9 mouse cellular contexts compared by ENCODE assay signal in the genomic region with DNA sequence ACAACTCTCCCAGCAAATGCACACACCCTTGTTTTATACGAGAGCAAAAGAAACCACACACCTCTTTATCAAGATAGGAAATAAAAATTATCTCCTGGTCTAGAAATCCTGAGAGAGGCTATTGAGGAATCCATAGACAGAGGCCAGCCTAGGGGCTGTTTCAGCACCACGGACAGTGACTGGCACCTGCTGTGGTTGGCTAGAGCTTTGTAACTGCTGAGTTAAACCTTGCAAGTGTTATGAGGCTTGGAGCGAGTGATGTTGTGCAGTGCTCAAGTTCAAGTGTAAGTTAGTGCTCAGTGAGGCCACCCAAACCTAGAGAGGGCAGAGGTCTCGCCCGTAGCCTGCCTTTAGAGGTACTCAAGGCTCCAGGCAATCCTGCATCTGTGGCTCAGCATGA. TPM values are rescaled to one million over a fixed set of nuclear protein-coding genes. Genes with fewer than 3 reads are reported as not detected.
DNase-seq lines count a peak whose midpoint lies in the region; ATAC-seq and TF ChIP-seq lines count a peak whose summit lies in the region.
"Had no signal": no experiment of that assay in that cellular context is flagged by ENCODE, and none has a peak within 500 bp of the region (broad histone marks: within the 10 kb centered on the region; RNA-seq: fewer than 3 reads in every experiment).

No protein-coding gene starts in this region.

- H3K36me3 ChIP-seq in hindbrain, embryonic 11.5 days (ENCODE audit: control insufficient read depth, insufficient read depth, low read length) = no peaks in the 10 kb centered on the region
- no peaks in the 10 kb centered on the region for H3K36me3 ChIP-seq in hindbrain, embryonic 13.5 days
- no peaks in the 10 kb centered on the region for H3K36me3 ChIP-seq in G1E (replicated peaks)
- H3K36me3 ChIP-seq in limb, embryonic 14.5 days (ENCODE audit: control insufficient read depth, insufficient read depth, low read length) = no peaks in the 10 kb centered on the region
- H3K36me3 ChIP-seq: stomach, embryonic 15.5 days had no signal

- ATAC-seq in hindbrain, embryonic 11.5 days (ENCODE audit: low FRiP score) = no peak
- no peak for ATAC-seq in hindbrain, embryonic 13.5 days (ENCODE audit: low FRiP score)
- ATAC-seq in G1E (ENCODE audit: extremely low read depth, insufficient number of reproducible peaks, low FRiP score, poor library complexity, severe bottlenecking) = no peak; the same call in 1 of the 2 replicates
- no peak for ATAC-seq in limb, embryonic 14.5 days (ENCODE audit: low FRiP score, low read depth)
- no peak for ATAC-seq in monocyte, adult 5-6 weeks (replicated peaks; ENCODE audit: insufficient number of reproducible peaks, low FRiP score, low TSS enrichment, poor library complexity, severe bottlenecking)

- H3K27me3 ChIP-seq in hindbrain, embryonic 11.5 days (ENCODE audit: control insufficient read depth, insufficient read depth, low read length) = no peaks in the 10 kb centered on the region
- peaks cover 7% of the 10 kb centered on the region for H3K27me3 ChIP-seq in hindbrain, embryonic 13.5 days
- no peaks in the 10 kb centered on the region for H3K27me3 ChIP-seq in G1E (ENCODE audit: insufficient read depth, low read length)
- peaks cover 3% of the 10 kb centered on the region for H3K27me3 ChIP-seq in limb, embryonic 14.5 days (ENCODE audit: control insufficient read depth, insufficient read depth, low read length)

- no peak overlapping the region for H3K9ac ChIP-seq in hindbrain, embryonic 11.5 days (ENCODE audit: low read depth, low read length)
- H3K9ac ChIP-seq in hindbrain, embryonic 13.5 days = no peak overlapping the region
- no peak overlapping the region for H3K9ac ChIP-seq in limb, embryonic 14.5 days (ENCODE audit: low read depth, low read length, severe bottlenecking)
- H3K9ac ChIP-seq: stomach, embryonic 15.5 days had no signal

- H3K4me2 ChIP-seq in hindbrain, embryonic 11.5 days (replicated peaks; ENCODE audit: low read depth, low read length) = no peak overlapping the region
- no peak overlapping the region for H3K4me2 ChIP-seq in hindbrain, embryonic 13.5 days
- no peak overlapping the region for H3K4me2 ChIP-seq in limb, embryonic 14.5 days (replicated peaks; ENCODE audit: low read depth, low read length, severe bottlenecking)
- H3K4me2 ChIP-seq: stomach, embryonic 15.5 days had no signal

- DNase-seq in hindbrain, embryonic 11.5 days (ENCODE audit: low spot score) = peak; percentile 77
- DNase-seq in G1E (ENCODE audit: low spot score) = peak; percentile 40
- peak; percentile 33 for DNase-seq in c-Kit-positive CD71-positive TER-119-positive erythroid progenitor cells, embryonic 14.5 days (ENCODE audit: low spot score)
- DNase-seq in limb, embryonic 14.5 days (ENCODE audit: low spot score) = peak; percentile 83
- DNase-seq in cerebellum, postnatal 14 days = no peak
- no peak for DNase-seq in left cerebral cortex, adult 8-10 months (ENCODE audit: low spot score in 2 of 2)

- TF ChIP-seq POLR2A in limb, embryonic 14.5 days (IDR thresholded peaks at IDR 0.05; ENCODE audit: borderline replicate concordance, extremely low read depth, insufficient read depth, insufficient read length) = no peak

- H3K4me1 ChIP-seq in hindbrain, embryonic 11.5 days (replicated peaks; ENCODE audit: control insufficient read depth, insufficient read depth, low read length) = peaks cover 2% of the 10 kb centered on the region; the same call in 1 of the 2 replicates
- H3K4me1 ChIP-seq in hindbrain, embryonic 13.5 days (replicated peaks) = peaks cover 45% of the 10 kb centered on the region
- H3K4me1 ChIP-seq in G1E (ENCODE audit: insufficient read depth, low read depth, low read length) = no peaks in the 10 kb centered on the region
- no peaks in the 10 kb centered on the region for H3K4me1 ChIP-seq in limb, embryonic 14.5 days (ENCODE audit: control insufficient read depth, insufficient read depth, low read length)
- H3K4me1 ChIP-seq: stomach, embryonic 15.5 days had no signal

- H3K27ac ChIP-seq in hindbrain, embryonic 11.5 days (ENCODE audit: low read depth, low read length) = no peak overlapping the region
- no peak overlapping the region for H3K27ac ChIP-seq in hindbrain, embryonic 13.5 days
- H3K27ac ChIP-seq in limb, embryonic 14.5 days (replicated peaks; ENCODE audit: low read depth, low read length) = no peak overlapping the region
- H3K27ac ChIP-seq: stomach, embryonic 15.5 days had no signal

- no peak for TF ChIP-seq CTCF in G1E (IDR thresholded peaks at IDR 0.05; ENCODE audit: low read depth, low read length)

- no peak overlapping the region for H3K4me3 ChIP-seq in hindbrain, embryonic 11.5 days (ENCODE audit: low read depth, low read length)
- H3K4me3 ChIP-seq in hindbrain, embryonic 13.5 days = no peak overlapping the region
- no peak overlapping the region for H3K4me3 ChIP-seq in G1E (ENCODE audit: low read depth, low read length)
- H3K4me3 ChIP-seq in limb, embryonic 14.5 days (replicated peaks; ENCODE audit: low read length) = no peak overlapping the region
- H3K4me3 ChIP-seq: stomach, embryonic 15.5 days had no signal

- 18% methylated on average over 5 of the region's 5 CpGs for WGBS in hindbrain, embryonic 11.5 days
- 34% methylated on average over 5 of the region's 5 CpGs for WGBS in hindbrain, embryonic 13.5 days
- WGBS in limb, embryonic 14.5 days = 27% methylated on average over 5 of the region's 5 CpGs

- no peaks in the 10 kb centered on the region for H3K9me3 ChIP-seq in hindbrain, embryonic 11.5 days (ENCODE audit: control insufficient read depth, low read length)
- no peaks in the 10 kb centered on the region for H3K9me3 ChIP-seq in hindbrain, embryonic 13.5 days
- no peaks in the 10 kb centered on the region; the same call in 1 of the 2 replicates for H3K9me3 ChIP-seq in G1E (replicated peaks)
- H3K9me3 ChIP-seq in limb, embryonic 14.5 days (ENCODE audit: control insufficient read depth, low read length) = no peaks in the 10 kb centered on the region
- H3K9me3 ChIP-seq: stomach, embryonic 15.5 days had no signal

RNA-seq across cellular contexts. Expression of gene Disp3, which starts 5.6 kb away (rescaled TPM):
- 6.4 and 7.0 TPM in 2 replicates for polyA plus RNA-seq in hindbrain, embryonic 11.5 days (2014; fragmentation: Nextera tagmentation; extraction: Ambion mirVana)
- polyA plus RNA-seq in hindbrain, embryonic 13.5 days (2015; fragmentation: Nextera tagmentation; extraction: Ambion mirVana) = 14.8 and 15.4 TPM in 2 replicates
- not detected in 2 replicates for total RNA-seq in G1E (2014; fragmentation: Nextera tagmentation)
- not detected in 2 replicates for total RNA-seq in G1E (2017)
- polyA plus RNA-seq in G1E (2012) = 0.01 TPM in 1 of 2 replicates, not detected in the other
- 0.47 and 1.4 TPM in 2 replicates for polyA plus RNA-seq in limb, embryonic 14.5 days (2012; rRNA removed)
- polyA plus RNA-seq in limb, embryonic 14.5 days (2014; fragmentation: Nextera tagmentation; extraction: Ambion mirVana) = 0.34 and 0.35 TPM in 2 replicates
- total RNA-seq in left cerebral cortex, adult 8-10 months (2022) = 10 to 100 TPM; 23.4 to 28.3 (median 26.2) TPM
- total RNA-seq in monocyte, adult 5-6 weeks (2017) = not detected in 3 replicates

Comparison
In these comparisons a context has a peak if more than half of its experiments do, and no peak if none do; other contexts are left out.
1. DNase-seq: peak in hindbrain, embryonic 11.5 days (single experiment), G1E (single experiment), c-Kit-positive CD71-positive TER-119-positive erythroid progenitor cells, embryonic 14.5 days (single experiment) and limb, embryonic 14.5 days (single experiment); none in cerebellum, postnatal 14 days (0 of 2) and left cerebral cortex, adult 8-10 months (0 of 2).